Mouse (Mus musculus) heart, embryonic 11.5 days (tissue): ENCODE data around the gene Rere. TPM values are rescaled to one million over a fixed set of nuclear protein-coding genes. Genes with fewer than 3 reads are reported as not detected.
A peak's percentile ranks its signal among the peaks of the same experiment; 100 is the strongest.

Experiments
- ATAC-seq: fragments of 200-750 bp; cut with Nextera tagmentation; replicated peaks from 2 replicates; pipeline ENCODE4 v1.8.0; 2017; ENCODE audit warnings: moderate library complexity; ENCODE audit not compliant: insufficient number of reproducible peaks, low FRiP score, low TSS enrichment
- H3K27ac ChIP-seq: fragments of 300-500 bp; sonication (generic); 2 replicates; pipeline ENCODE4 v1.5.1; 2014; ENCODE audit warnings: mild to moderate bottlenecking, low read depth, low read length
- H3K27me3 ChIP-seq: fragments of 300-500 bp; sonication (generic); 2 replicates; pipeline ENCODE4 v1.6.1; 2014; ENCODE audit warnings: mild to moderate bottlenecking, low read length, mixed read lengths; ENCODE audit not compliant: control insufficient read depth, insufficient read depth
- H3K36me3 ChIP-seq: fragments of 300-500 bp; sonication (generic); 2 replicates; pipeline ENCODE4 v1.6.1; 2014; ENCODE audit warnings: mild to moderate bottlenecking, low read length, moderate library complexity, mixed read lengths; ENCODE audit not compliant: control insufficient read depth, insufficient read depth
- H3K4me1 ChIP-seq: fragments of 300-500 bp; sonication (generic); 2 replicates; pipeline ENCODE4 v1.6.1; 2014; ENCODE audit warnings: low read length; ENCODE audit not compliant: control insufficient read depth, insufficient read depth
- H3K4me2 ChIP-seq: fragments of 300-500 bp; sonication (generic); 2 replicates; pipeline ENCODE4 v1.6.1; 2014; ENCODE audit warnings: mild to moderate bottlenecking, moderate library complexity
- H3K4me3 ChIP-seq: fragments of 300-500 bp; sonication (generic); 2 replicates; pipeline ENCODE4 v1.5.1; 2014; ENCODE audit warnings: low read depth, low read length
- H3K9ac ChIP-seq: fragments of 300-500 bp; sonication (generic); 2 replicates; pipeline ENCODE4 v1.6.1; 2014; ENCODE audit warnings: mild to moderate bottlenecking, low read depth, low read length, moderate library complexity
- H3K9me3 ChIP-seq: fragments of 300-500 bp; sonication (generic); replicated peaks from 2 replicates; pipeline ENCODE4 v1.6.1; 2016; ENCODE audit warnings: low read length; ENCODE audit not compliant: control insufficient read depth
- WGBS: fragments of 180-500 bp; shearing (Covaris S2); extraction: QIAGEN DNeasy Blood & Tissue Kit; methylation state at CpG from one replicate; pipeline ENCODE4 v1.1.7; 2014; ENCODE audit not compliant: insufficient replicate concordance; 5-methylcytosine and 5-hydroxymethylcytosine counted together
- polyA plus RNA-seq: library from polyadenylated mRNA; unstranded; fragments of >200 nt; fragmentation: Nextera tagmentation; extraction: Ambion mirVana; gene quantifications from 2 replicates; pipeline ENCODE4 v1.2.1, GENCODE M21; 2014

Rere gene
- polyA plus RNA-seq, 1 experiment from 2014 or later = 29.1 TPM

DNA sequence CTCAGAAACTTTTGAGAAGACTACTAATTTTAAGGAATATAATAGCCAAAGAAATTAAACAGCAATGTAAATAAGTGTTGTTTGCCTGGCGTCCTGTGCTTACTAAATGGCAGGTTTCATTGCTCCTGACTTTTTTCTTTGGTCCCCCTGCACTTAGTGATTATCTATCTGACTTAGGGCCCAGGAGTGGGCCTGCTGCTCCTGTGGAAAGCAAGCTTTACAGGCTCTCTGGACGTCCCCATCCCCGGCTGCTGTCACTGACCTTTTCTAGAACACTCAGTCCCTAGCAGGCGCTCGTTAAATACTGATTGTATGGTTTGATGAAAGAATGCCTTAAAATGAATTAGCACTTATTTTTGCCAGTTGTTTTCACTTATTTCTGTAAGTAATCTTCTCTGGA, 179.6 kb downstream of the Rere start:
- H3K27ac ChIP-seq = peak overlapping the region; percentile 35; the same call in 1 of the 2 replicates
- 37% methylated on average over 5 of the region's 5 CpGs for WGBS
- no peak overlapping the region for H3K9ac ChIP-seq
- no peaks in the 10 kb centered on the region for H3K36me3 ChIP-seq
- no peak overlapping the region for H3K4me2 ChIP-seq
- H3K9me3 ChIP-seq = no peaks in the 10 kb centered on the region
- no peak overlapping the region for H3K4me3 ChIP-seq
- no peaks in the 10 kb centered on the region for H3K27me3 ChIP-seq
- ATAC-seq = no peak
- H3K4me1 ChIP-seq = peaks cover 48% of the 10 kb centered on the region

DNA sequence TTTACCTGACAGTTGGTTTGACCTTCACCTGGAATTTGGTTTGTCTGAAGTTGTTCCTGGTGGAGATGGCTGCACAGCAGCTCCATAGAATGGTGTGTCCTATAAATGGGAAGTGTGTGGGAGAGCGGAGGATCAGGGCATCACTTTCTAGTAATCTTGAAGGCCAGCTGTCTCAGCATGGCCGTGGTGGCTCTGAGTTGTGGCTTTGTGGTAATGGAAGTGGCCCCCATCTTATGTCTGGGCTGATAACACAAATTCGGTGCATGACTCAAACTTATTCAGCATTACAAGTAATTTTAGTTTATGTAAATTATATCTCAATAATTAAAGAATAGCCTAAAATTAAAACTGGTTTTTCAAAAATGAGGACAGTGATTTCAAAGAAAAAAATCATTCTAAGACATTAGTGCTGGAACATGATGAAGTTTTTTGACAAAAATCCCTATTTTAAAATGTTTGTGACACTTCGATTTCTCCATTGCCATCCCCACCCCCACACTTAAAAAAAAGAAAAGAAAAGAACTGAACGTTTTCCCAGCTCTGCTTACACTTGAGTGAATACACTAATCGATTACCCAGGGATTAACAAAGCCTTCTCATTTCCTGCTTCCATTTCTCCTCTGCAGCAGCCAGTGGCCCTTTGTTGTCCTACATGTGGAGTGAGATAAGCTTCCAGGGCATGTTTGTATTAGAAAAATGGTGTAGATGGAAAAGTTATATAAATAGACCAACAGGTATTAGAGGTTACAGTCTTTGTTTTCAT, 180.2 kb downstream of the Rere start:
- Histone ChIP-seq H3K4me1 (peaks cover 47% of the 10 kb centered on the region), H3K27ac (peak overlapping the region; percentile 35; the same call in 1 of the 2 replicates), H3K9ac (no peak overlapping the region), H3K4me2 (no peak overlapping the region; the same call in 1 of the 2 replicates), H3K4me3 (no peak overlapping the region), H3K36me3 (no peaks in the 10 kb centered on the region), H3K9me3 (no peaks in the 10 kb centered on the region), H3K27me3 (no peaks in the 10 kb centered on the region)
- no peak for ATAC-seq
- 25% methylated on average over 6 of the region's 6 CpGs for WGBS

DNA sequence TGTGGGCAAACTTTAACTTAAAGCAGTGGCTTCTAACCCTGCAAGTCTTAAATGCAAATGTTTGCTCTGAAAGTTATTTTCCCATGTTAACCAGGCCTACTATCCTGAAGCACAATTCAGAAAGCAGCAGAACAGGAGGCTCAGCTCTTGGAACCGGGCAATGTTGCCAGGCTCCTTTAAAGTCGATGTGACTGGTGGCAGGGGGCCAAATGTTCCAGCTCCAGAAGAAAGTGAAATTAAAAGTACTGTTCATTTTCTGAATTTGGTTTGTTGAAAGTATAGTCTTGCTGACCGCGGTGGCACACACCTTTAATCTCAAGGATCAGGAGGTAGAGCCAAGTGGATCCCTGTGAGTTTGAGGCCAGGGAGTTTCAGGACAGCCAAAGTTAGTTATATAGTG, 180.9 kb downstream of the Rere start:
- no peaks in the 10 kb centered on the region for H3K9me3 ChIP-seq
- no peak for ATAC-seq
- 61% methylated on average over 4 of the region's 4 CpGs for whole genome bisulfite sequencing
- H3K4me1 ChIP-seq = peaks cover 41% of the 10 kb centered on the region
- no peaks in the 10 kb centered on the region for H3K27me3 ChIP-seq
- H3K9ac ChIP-seq = no peak overlapping the region
- no peak overlapping the region for H3K4me2 ChIP-seq
- no peak overlapping the region for H3K4me3 ChIP-seq
- H3K36me3 ChIP-seq = no peaks in the 10 kb centered on the region
- no peak overlapping the region for H3K27ac ChIP-seq

DNA sequence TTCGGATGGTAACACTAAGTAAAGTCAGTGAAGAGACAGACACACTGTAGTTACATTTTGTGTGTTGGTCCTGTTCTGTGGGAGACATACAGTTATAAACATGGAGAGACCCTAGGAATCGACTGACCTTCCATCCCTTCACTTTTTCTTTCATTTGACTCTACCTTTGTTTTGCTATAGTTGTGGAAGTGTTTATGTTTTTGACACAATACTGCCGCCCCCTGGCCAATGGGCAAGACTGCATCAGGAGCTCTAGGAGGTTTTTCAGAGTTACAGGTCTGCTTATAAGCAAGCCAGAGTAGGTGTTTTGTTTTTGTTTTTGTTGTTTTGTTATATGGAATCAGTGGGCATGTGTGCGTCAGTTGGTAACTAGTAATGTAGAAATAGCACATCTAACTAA, 184.3 kb downstream of the Rere start:
- Histone ChIP-seq H3K36me3 (no peaks in the 10 kb centered on the region; the same call in 1 of the 2 replicates), H3K4me2 (no peak overlapping the region), H3K9ac (no peak overlapping the region), H3K4me1 (peaks cover 22% of the 10 kb centered on the region), H3K4me3 (no peak overlapping the region), H3K9me3 (no peaks in the 10 kb centered on the region), H3K27me3 (no peaks in the 10 kb centered on the region), H3K27ac (no peak overlapping the region)
- ATAC-seq = no peak
- 44% methylated on average over 4 of the region's 4 CpGs for WGBS

DNA sequence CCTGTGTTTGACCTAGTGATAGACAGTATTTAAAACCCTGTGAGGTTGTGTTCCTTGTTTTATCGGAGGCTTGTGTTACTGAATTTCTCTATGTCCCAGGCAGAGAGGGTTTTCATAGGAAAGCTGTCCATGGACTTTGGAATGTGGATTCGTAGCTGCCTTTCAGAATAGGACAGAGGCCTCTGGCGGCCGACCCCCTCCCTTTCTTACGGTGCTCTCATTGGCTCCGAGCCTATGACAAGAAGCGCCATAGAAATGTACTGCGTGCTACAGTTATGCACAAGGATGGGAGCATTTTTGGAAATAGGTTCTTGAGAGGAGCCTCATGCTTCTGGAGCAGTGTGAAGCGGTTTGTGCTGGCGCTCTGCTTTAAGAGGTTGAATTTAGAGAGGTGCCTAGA, 187.8 kb downstream of the Rere start:
- Histone ChIP-seq H3K4me2 (peak overlapping the region; percentile 29), H3K4me3 (no peak overlapping the region), H3K36me3 (peaks cover 5% of the 10 kb centered on the region; the same call in 1 of the 2 replicates), H3K4me1 (peaks cover 15% of the 10 kb centered on the region), H3K9me3 (no peaks in the 10 kb centered on the region), H3K27me3 (no peaks in the 10 kb centered on the region), H3K27ac (0 out of 2 replicates have a peak overlapping the region, but pooled peaks have one; percentile 10), H3K9ac (no peak overlapping the region)
- WGBS = 57% methylated on average over 10 of the region's 10 CpGs
- ATAC-seq = no peak

DNA sequence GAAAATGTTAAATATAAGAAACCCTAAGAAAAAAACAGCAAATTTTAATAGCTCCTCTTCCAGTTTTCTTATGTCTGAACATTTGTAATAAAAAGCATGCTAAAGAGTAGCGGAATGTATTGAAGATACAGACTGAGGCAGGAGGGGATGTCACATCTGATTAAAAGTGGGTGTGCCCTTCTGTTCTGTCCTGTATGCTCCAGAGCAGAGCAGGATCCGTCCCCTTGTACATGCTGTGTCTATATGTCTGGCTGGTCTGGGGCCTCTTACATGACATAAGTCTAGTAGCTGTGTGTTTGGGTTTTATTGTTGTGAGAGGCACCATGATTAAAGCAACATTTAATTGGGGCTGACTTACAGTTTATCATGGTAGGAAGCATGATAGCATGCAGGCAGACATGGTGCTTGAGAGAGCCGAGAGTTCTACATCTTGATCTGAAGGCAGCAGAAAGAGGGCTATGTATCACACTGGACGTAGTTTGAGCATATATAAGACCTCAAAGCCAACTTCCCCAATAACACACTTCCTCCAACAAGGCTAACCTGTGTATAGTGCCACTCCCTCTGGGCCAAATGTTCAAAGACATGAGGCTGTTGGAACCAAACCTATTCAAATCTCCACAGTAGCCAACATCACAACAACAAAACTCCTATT, 189.4 kb downstream of the Rere start:
- H3K36me3 ChIP-seq = peaks cover 5% of the 10 kb centered on the region; the same call in 1 of the 2 replicates
- no peaks in the 10 kb centered on the region for H3K27me3 ChIP-seq
- no peak overlapping the region for H3K4me2 ChIP-seq
- peaks cover 20% of the 10 kb centered on the region for H3K4me1 ChIP-seq
- H3K27ac ChIP-seq = no peak overlapping the region
- no peaks in the 10 kb centered on the region for H3K9me3 ChIP-seq
- H3K4me3 ChIP-seq = no peak overlapping the region
- ATAC-seq = no peak
- 83% methylated on average over 4 of the region's 4 CpGs for WGBS
- H3K9ac ChIP-seq = no peak overlapping the region

DNA sequence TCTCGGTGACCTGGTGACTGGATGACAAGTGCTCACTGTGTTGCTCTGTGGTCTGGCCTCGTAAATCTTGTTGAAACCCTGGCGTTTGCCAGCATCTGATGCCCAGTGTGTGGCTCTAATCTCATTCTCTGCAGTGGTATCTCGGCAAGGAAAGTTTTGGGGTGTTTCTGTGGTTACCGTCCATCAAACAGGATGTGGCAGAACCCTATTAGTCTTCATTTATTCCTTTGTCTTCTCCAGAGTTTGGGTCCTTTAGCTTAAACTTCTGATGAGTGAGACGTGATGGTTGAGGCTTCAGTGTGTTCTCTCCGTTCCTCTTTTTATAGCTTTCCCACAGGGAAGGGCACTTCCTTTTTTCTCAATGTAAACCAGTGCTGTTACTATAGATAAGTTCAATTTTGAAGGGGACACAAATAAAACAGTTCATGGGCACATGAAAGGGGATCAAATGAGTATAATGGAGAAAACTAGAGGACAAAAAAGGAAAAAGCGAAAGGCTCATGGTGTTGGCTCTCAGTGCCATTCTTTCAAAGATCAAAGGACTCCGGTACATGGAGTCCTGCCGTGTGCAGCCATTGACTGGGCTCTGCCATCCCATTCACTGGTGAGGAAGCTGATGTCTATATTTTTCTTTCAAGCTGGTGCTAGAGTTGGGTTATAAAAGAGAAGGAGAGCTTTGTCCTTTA, 191.4 kb downstream of the Rere start:
- H3K4me3 ChIP-seq = no peak overlapping the region
- peaks cover 14% of the 10 kb centered on the region; the same call in 1 of the 2 replicates for H3K36me3 ChIP-seq
- H3K27me3 ChIP-seq = no peaks in the 10 kb centered on the region
- H3K9me3 ChIP-seq = no peaks in the 10 kb centered on the region
- no peak overlapping the region for H3K4me2 ChIP-seq
- WGBS = 45% methylated on average over 10 of the region's 10 CpGs
- H3K9ac ChIP-seq = no peak overlapping the region
- H3K27ac ChIP-seq = peak overlapping the region; percentile 58
- no peak for ATAC-seq
- H3K4me1 ChIP-seq = peaks cover 20% of the 10 kb centered on the region

DNA sequence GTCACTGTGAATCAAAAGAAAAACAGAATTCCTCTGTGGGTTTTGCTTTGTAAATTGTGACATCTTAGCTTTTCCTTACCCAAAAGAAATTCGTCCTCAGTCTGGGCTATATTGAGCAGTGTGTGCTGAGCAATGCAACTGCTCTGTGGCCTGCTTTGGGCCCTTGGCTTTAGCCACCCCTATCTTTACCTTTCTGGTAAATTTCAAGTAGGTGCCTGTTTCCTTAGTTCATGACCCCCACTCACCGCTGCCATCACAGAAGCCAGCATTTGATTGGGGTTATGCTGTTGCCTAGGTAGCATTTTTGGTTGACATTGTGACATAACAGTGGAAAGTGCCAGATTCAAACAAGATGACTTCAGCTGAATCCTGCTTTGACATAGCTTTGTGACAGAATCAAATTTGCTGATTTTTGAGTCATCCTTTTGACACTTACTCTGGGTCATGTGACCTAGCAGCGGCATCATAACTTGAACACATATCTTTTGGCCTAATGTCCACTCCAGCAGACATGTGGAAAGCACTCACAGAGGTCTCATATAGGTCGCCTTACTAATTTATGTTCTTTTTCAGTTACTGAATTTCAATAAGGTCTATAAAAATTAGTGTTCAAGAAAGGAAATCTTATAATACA, 192.1 kb downstream of the Rere start:
- peaks cover 20% of the 10 kb centered on the region for H3K4me1 ChIP-seq
- H3K4me2 ChIP-seq = no peak overlapping the region
- 79% methylated on average over 4 of the region's 4 CpGs for WGBS
- no peak for ATAC-seq
- H3K27ac ChIP-seq = peak overlapping the region; percentile 58
- no peaks in the 10 kb centered on the region for H3K9me3 ChIP-seq
- no peaks in the 10 kb centered on the region for H3K27me3 ChIP-seq
- H3K4me3 ChIP-seq = no peak overlapping the region
- H3K9ac ChIP-seq = no peak overlapping the region
- H3K36me3 ChIP-seq = peaks cover 17% of the 10 kb centered on the region; the same call in 1 of the 2 replicates
